Mouse (Mus musculus): ENCODE measurements at regions not wholly inside any gene's neighbourhood (a gene's known extent, or its start where the extent isn't known, plus 50 kb on each side); places are given as distances from the start of the nearest gene placed in this dataset.

DNA sequence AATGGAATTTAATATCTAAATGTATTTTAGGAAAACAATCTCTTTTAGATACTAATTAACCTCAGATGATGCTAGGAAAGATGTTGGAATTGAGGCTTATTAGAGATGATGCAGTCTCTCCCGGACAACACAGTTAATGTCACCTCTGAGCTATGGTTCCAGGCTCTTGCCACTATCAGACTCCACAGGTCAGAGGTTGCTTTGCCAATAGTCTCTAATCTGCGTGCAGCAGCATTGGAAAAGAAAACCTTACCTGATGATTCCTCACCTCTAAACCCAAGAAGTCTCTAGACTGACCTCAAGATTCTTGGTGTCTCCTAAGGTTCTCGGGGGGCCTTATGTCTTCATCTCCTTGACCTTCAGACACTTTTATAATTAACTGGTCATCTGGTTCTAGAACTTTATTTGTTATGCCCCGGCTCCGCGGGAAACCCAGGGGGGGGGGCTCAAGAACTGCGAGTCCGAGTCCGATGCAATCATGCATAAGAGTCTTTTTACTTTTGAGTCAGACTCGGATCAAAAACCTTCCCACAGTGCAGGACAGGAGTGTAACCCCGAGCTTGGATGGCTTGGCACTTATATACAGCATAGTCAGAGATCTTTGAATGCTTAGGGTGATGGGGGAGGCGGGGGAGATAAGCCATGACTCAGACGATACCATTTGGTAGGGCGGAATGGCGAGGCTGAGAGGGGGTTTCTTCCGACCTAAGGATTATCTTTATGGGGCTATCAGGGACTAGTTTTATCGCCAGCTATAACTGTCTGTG lies 626.9 kb downstream of the Zfp706 start:
- DNase-seq (ENCODE audit: extremely low spot score): no peak

DNA sequence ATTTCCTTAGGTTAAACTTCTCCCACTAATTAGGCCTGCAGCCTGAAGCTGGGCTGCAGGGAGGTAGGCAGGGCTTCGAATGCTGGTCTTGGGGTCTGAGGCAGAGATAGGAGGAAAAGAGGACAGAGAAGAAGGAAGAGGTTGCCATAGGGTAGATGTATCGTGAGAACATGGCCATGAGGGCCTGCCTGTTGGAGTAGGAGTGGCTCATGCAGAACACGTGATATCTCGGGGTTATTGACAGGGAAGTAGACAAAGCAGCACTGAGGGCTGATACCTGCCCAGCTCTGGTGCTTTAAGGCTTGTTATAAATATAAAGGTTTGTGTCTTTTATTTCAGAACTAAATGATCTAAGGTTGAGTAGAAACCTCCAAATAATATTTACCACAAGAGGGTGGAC lies 628.9 kb downstream of the Zfp706 start:
- DNase-seq (ENCODE audit: extremely low spot score): no peak

- no peak for DNase-seq (ENCODE audit: extremely low spot score)
Observed at GRCm38 (mm10) chr15:36376551-36376950, 631.0 kb downstream of the Zfp706 start.

- DNase-seq (ENCODE audit: extremely low spot score): no peak
Observed at GRCm38 (mm10) chr15:36375549-36375885, 632.1 kb downstream of the Zfp706 start.

DNA sequence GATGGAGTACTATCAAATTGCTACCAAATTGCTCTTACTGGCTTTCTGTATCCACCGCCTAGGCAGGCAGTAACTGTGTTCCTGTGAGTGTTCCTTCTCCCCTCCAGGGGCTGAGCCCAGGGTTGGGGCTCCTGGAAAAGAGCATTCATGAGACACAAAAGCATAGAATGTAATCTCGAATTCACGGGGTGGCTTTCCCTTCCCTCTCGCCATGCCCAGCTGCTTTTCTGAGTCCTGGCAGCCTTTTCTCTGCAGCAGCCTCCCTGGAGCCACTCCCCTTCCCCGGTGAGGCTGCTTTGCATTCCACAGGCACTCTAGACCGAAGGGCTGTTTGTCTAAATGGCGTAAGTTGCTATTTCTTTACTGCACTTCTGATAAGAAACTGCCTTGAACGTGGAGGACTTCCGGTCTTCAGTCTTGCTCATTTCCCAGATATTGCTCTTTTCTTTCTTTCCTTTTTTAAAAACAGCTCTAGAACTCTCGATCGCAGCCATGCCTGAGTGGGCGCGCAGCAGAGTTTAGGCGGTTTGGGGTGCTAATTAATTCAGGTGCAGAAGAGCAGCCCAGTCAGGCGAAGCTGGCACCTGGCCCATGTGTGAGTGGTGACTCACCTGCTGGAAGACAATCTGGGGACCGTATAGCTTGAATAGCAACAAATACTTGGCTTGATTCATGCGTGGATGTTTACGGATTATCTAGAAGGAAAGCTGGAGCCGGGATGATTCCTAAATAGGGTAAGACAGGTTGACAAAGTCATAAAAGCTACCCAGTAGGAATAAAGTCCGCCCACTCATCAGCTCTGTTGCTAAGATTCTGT lies 632.6 kb downstream of the Zfp706 start:
- DNase-seq (ENCODE audit: extremely low spot score): peak; percentile 63

- DNase-seq (ENCODE audit: extremely low spot score): peak; percentile 27
Observed at GRCm38 (mm10) chr15:36373900-36374611, 633.5 kb downstream of the Zfp706 start.

DNA sequence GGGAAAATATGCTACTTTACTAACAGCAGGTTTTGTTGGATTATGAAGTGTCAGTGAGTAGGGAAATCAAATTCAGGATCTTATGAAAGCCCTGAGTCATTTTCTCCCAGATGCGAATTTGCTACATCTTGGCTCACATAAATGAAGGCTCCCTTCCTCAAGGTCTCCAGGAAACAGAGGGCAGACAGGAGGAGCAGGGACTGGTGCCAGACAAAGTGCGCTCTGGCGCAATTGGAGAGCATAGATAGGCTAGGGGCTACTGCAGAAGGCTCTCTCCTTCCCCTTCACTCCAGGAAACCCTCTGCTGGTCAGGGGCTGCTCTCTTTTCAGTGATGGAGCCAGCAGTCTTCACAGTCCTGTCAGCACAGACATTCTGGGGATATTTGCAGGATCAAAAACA lies 634.1 kb downstream of the Zfp706 start:
- DNase-seq (ENCODE audit: extremely low spot score): no peak

GRCm38 (mm10) chr15:36371382-36371781 lies 636.2 kb downstream of the Zfp706 start:
- no peak for DNase-seq (ENCODE audit: extremely low spot score)

GRCm38 (mm10) chr15:36370906-36371305 lies 636.7 kb downstream of the Zfp706 start:
- no peak for DNase-seq (ENCODE audit: extremely low spot score)

- no peak for DNase-seq (ENCODE audit: extremely low spot score)
Observed at GRCm38 (mm10) chr15:36367296-36367695, 640.3 kb downstream of the Zfp706 start.

GRCm38 (mm10) chr15:36364757-36365156 lies 642.8 kb downstream of the Zfp706 start:
- DNase-seq (ENCODE audit: extremely low spot score): no peak

GRCm38 (mm10) chr15:36364062-36364461 lies 643.5 kb downstream of the Zfp706 start:
- DNase-seq (ENCODE audit: extremely low spot score): no peak

DNA sequence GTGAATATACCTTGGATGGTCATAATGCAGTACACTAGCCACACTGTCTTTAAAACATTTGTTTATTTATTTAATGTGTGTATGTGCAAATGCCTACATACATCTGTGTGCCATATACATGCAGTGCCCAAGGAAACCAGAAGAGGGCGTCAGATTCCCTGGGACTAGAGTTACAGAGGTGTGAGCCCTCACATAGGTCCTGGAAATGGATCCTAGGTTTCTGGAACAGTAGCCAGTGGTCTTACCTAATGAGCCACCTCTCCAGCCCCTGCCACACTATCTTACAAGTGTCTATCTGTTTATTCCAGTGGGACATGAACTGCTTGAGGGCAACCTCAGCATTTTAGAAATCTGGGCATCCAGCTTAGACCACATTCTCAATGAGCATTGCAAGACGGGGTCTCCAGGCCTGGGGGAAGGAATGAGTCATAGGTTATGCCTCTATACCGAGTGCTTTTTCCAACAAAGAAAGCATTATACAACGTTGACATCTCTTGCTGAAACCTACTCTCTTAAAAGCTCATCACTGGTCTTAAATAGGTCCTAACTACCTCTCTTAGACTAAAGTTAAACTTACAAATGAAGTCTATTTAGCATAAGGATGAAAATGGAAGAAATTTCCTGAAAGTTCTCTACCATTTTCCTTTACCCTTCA lies 644.5 kb downstream of the Zfp706 start:
- DNase-seq (ENCODE audit: extremely low spot score): no peak

- DNase-seq (ENCODE audit: extremely low spot score): no peak
Observed at GRCm38 (mm10) chr15:36361522-36362148, 645.9 kb downstream of the Zfp706 start.

GRCm38 (mm10) chr15:36360694-36361521 lies 646.7 kb downstream of the Zfp706 start:
- no peak for DNase-seq (ENCODE audit: extremely low spot score)

DNA sequence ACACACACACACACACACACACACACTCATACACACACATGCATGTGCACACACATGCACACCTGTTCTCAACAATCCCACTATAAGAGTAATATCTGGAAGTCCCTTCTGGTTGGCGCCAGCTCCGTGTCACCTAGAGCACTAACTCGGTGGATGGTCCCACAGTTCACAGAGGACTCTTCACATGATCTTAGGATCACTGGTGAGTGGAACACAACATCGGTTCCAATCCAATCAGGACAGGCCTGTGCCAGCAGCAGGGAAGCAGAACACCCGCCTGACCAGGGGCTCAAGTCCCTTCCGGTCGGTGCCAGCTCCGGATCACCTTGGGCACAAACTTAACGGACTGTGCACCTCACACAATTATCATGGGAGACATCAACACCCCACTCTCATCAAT lies 651.7 kb downstream of the Zfp706 start:
- DNase-seq (ENCODE audit: extremely low spot score): no peak

DNA sequence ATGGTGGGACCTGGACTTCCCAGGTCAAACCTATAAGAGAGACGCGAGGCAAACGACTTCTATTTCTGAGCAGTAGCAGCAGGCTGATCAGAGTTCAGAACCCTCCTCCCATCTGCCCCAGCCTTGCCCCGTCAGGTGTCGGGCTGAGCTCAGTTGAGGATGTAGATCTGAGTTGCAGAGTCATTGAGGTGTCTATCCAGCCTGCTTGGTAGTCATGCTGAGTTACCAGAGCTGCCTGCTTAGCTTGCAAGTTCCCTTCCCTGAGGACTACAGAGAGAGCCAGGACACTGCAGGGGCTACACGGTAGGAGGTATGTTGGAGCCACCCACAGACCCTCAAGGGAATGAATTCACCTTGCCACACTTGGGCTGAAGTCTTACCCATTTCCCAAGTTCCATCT lies 653.0 kb downstream of the Zfp706 start:
- no peak for DNase-seq (ENCODE audit: extremely low spot score)

GRCm38 (mm10) chr15:36353793-36354192 lies 653.8 kb downstream of the Zfp706 start:
- no peak for DNase-seq (ENCODE audit: extremely low spot score)

- DNase-seq (ENCODE audit: extremely low spot score): no peak
Observed at GRCm38 (mm10) chr15:36352929-36353328, 654.6 kb downstream of the Zfp706 start.

GRCm38 (mm10) chr15:36351693-36352092 lies 655.9 kb downstream of the Zfp706 start:
- no peak for DNase-seq (ENCODE audit: extremely low spot score)

GRCm38 (mm10) chr15:36348348-36348747 lies 659.2 kb downstream of the Zfp706 start:
- no peak for DNase-seq (ENCODE audit: extremely low spot score)
